Mouse (Mus musculus): ENCODE measurements at regions not wholly inside any gene's neighbourhood (a gene's known extent, or its start where the extent isn't known, plus 50 kb on each side); places are given as distances from the start of the nearest gene placed in this dataset.

DNA sequence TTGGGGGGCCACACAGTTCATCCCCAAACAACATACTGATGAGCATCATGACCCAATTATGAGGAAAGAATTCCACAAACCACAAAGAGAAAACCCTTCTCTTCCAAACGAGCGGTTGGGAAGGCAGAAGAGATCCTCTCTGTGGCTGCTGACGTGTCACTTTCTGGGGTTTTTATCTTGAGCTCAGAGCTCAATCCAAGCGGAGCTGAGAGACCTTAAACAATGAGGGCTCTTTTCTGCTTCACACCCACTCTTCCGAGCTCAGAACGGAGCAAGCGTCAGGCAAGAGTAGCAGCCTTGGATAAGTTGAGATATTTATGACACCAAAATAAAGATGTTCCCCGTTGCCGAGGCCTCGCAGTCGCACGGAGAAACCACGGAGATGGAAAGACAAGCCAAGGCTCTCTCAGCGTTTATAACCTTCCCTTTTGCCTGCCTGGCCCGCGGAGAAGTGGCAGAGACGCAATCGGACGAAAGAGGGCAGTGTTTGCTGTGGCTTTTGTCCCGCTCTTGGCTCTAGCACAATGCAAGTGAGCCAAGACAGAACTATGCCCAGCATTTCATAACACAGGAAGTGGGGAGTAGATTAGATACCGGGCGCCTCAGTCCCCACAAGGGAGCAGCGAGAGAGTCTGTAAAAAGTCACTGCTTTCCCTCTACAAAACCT, 100.7 kb downstream of the Chic2 start:
- intact Hi-C loops (cut with DNase I): loop anchor here (5.0 to 10.0 kb wide), 5 partner anchors 147 to 629 kb away; no protein-coding TSS in a partner anchor

DNA sequence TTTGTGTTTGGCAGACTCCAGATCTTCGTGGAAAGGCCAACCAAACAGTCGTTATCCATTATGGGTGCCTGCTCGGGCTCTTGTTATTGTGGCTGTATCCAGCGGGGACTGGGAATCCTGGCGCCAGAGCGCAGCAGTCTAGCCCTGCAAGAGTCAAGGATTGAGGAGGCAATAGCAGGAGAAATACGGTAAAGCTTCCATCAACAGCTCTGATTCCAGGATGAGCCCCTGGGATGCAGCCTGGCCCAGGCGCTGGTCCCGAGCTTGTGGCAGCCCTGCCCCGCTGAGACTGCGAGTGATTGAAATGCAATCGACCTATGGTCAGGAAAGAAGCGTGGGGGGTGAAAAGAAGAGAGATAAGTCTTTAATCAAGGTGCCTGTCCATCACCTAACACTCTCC, 103.1 kb downstream of the Chic2 start:
- intact Hi-C loops (cut with DNase I): loop anchor here (5.0 to 10.0 kb wide), 5 partner anchors 144 to 627 kb away; no protein-coding TSS in a partner anchor

DNA sequence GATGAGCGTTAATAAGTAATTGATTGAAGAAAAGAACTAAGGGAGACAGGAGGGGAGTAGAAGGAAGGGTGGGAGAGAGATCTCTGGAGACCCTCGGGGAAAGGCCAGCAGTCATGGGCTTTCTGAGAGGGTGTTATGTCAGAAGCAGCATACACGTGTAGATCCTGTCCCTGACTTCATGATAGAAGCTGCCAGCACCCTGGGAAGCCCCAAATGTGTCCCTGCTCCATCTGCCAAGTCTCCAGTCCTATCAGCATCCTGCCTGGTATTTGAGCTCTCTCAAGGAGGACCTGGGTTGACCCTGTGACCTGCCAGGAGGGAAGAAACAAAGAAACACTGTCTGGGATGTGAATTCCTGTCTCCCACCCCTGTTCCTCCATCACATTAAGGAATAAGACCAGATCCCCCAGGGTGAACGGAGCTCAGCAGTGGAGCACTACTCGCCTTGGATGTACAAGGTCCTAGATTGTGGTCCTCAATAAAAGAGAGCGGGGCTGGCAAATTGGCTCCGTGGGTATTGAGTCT, 107.1 kb downstream of the Chic2 start:
- intact Hi-C loops (cut with DNase I): no loop called here

DNA sequence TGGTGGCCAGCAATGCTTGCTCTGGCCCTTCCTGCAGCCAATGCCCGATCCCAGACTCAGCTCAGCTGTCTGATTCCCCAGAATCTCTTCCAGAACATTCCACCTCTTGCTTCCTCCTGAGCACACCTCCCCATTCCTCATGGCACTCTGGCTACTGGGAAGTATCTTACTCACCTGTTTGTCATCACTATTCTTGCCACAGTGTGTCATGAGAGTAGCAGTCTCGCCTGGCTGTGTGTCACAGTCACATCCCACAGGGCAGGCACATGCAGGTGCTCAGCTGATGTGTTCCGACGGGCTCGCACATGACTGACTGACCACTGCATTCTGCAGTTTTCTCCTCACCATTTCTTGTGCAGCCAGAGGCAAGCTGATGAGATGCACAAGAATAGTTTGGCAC, 108.5 kb downstream of the Chic2 start:
- intact Hi-C loops (cut with DNase I): no loop called here

DNA sequence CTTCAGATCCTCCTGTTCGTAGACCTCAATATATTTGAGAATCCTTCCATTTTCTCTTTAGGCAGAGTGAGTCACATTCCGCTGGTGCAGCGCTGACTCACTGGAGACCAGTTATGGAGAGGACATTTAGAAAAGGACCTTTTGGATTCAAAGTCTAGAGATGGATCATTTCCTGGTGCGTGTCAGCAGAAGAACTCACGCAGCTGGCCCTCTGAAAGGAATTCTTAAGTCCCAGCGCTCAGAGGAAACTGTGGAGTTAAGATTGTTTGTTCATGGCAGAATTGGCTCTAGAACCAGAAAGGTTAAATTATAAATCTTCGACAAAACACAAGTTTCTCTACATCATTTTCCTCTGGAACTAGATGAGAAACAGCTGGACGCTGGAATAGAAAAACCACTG, 108.9 kb downstream of the Chic2 start:
- intact Hi-C loops (cut with DNase I): no loop called here

DNA sequence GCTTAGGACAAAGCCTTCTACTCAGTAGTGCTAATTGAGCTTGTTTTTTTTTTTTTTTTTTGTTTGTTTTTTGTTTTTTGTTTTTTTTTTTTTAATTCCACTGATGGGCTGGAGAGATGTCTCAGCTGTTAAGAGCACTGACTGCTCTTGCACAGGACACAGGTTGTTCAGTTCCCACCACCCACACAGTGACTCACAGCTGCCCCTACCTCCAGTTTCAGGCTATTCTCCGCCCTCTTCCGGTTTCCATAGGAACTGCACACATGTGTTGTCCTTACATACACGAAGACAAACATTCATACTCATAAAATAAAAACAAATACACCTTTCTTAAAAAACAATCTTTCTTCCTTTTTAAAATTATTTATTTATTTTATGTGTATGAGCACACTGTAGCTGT, 111.3 kb downstream of the Chic2 start:
- intact Hi-C loops (cut with DNase I): no loop called here

DNA sequence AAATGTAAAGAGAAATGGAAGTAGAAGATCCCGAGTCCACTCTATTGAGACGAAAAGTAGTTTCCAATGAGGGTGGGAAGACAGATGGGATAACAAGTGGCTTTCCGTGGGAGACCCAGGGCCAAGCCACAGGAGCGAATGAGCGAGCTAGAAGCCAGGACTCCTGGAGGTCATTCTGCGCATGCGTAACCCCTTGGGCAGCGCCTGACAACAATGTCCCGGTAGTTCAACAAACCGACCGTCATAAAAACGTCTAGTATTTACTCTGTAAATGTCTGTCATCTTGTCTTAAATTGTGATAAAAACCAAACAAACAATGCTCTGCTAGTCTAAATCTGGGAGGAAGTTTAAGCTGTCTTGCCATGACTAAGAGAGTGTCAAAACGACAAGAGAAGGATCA, 112.4 kb downstream of the Chic2 start:
- intact Hi-C loops (cut with DNase I): no loop called here

DNA sequence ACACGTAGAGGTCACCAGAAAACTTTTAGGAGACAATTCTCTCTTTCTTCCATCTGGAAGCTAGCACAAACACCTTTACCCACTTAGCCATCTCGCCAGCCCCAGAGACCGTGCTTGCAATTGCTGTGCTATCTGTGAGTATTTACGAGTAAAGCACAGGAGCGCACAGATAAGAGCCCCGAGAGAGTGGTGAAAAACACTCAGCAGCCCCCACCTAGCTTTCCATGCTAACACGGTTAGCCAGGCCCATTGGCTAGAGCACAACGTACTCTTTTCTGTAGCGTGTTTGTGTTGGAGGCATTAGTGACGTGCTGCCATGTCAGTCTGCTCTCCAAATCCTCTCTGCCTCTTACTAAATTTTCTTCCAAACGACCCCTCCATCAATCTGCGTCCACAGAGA, 112.8 kb downstream of the Chic2 start:
- intact Hi-C loops (cut with DNase I): no loop called here

DNA sequence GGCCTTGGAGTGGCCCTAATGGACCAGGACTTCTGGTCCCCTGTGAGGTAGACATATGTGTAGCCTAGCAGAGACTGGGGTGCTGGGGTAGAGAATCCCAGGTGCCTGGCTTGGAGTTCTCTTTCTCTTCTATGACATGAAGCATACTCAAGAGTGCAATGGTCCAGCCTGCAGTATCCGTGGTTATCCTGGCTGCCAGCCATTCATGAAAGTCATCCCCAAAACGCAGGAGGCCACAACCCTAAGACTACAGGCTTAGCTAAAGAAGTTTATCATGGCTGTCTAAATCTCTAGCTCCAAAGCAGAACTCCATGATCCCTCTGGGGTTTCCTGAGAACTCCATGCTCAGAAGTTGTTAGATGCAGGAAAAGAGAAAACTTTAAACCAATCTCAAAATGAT, 117.0 kb downstream of the Chic2 start:
- intact Hi-C loops (cut with DNase I): no loop called here

DNA sequence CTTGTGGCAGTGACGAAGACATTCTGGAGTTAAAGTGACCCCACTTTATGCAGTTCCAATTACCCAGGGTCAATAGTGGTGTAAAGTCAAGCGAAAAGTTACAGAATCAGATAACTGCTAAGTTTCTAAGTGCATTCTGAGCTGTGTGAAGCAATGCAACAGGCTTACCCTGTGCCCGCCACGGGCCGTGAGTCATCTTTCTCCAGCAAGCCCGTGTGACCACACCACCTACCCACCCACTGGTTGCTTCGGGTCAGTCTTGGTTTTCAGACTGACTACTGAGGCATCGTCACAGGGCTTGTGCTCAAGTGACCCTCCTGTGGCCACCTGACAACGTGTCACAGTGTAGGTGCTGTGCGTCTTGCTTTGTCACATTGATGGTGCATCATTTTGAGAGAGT, 118.8 kb downstream of the Chic2 start:
- intact Hi-C loops (cut with DNase I): no loop called here

DNA sequence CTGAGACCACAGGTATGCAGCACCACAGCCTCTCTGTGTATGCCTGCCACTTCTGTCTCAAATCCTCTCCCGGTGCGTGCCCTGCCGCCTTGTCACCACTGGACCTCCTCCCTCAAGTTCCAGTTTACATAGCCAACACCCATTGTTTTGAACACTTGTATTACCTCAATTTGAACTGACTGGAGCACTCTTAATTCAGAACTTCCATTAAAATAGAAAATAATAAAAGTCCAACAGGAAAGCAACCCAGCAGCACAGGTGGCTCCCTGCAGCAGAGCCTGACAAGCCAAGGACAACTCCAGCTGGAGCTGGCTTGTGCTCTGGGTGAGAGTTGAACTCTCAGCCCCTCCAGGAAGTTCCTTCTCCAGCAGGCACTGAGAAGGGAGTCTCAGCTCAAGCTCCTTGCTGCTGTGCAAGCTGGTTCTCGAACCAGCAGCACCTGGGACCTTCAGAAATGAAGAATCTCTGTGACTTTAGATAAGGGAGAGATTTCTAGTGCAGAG, 120.5 kb downstream of the Chic2 start:
- intact Hi-C loops (cut with DNase I): no loop called here

DNA sequence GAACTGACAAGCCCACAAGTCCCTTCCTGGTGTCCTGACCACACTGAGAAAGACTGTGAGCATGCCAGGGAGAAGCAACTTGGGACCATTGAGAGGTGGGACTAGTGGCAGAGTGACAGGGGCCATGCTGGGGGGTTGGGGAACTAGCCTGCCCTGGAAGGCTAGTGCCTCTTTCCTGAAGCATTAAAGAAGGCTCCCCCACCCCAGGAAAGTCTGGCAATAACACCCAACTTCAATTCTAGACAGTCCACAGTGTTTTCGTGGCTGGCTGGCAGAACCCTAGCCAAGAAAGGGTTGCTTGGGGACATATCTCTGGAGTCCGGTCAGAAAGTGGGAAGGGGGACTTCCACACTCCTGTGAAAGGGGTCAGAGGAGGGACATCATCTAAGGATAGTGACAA, 121.2 kb downstream of the Chic2 start:
- intact Hi-C loops (cut with DNase I): no loop called here

DNA sequence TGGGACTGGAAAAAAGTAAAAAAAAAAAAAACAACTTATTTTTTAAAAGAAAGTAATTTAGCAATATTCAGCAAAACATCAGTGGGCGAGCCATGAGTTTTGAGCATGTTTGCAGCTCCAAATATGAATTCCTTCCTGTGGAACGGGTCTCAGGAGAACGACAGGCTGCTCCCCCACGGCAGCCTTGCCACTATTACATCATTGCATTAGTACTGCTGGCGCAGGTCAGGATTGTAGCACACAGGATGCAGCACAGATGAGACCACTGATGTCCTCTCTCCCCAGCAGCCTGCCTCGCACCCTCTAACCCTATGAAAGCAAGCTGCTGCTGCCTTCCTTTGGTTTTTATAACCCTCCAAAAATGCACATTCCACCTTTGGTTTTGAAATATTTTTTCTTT, 121.7 kb downstream of the Chic2 start:
- intact Hi-C loops (cut with DNase I): no loop called here

DNA sequence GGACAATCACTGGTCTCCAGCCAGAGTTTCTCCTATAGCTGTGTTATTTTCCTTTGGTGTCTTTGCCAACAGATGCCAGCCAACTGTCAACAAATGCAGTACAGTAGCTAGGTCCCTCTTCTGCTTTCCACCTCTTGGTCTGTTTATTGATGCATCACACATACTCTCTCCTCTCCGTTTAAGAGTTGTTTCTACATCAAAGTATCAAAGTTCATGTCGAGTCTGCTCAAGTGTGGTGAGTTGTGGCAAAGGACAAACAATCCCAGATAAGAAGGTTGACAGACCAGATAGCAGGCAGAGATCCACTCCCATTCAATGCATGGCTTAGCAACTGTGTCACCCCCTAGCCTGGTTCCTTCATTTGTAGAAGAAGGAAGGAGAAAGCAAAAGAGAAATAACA, 123.6 kb downstream of the Chic2 start:
- intact Hi-C loops (cut with DNase I): no loop called here

DNA sequence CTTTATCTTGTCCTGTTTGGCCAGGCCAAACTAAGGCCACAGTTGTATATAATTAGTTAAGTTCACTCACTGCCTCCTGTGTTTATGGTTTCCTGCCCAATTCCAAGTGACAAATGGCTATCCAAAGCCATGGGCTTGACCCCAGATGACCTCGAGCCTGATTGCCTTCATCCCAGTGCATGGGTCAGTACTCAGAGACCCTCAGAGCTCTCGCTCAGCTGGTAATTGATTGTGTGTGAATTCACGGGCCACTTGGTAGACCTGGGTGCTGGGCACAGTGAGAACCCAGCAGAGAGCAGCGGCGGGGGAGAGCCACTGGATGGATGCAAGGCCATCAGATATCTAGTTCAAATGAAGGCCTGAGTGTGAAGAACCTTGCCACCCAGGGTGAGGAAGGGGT, 124.1 kb downstream of the Chic2 start:
- intact Hi-C loops (cut with DNase I): no loop called here

DNA sequence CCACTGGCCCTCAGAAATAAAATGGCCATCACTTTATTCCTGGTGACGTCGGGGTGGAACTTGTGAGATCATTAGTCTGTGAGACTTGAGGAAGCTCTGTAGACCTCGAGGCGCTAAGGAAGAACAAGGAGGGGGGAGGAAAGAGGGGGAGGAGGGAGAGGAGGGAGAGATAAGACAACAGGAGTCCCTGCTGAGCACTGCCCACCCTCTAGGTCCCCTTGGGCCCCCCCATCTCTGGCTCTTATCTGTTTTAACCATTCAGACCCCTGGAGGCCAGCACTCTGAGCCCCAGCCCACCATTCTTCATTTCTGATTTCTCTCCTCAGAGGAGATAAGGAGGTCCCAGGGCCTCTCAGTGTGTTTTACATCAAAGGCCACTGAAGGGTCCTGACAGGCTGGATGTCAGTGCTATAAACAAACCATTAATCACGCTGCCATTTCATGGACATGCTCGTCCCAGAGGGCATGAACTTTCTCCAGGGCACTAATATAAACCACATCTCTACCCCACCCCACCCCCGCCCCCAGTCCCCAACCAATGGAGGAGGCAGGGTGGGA, 139.0 kb downstream of the Chic2 start:
- intact Hi-C loops (cut with DNase I): no loop called here

DNA sequence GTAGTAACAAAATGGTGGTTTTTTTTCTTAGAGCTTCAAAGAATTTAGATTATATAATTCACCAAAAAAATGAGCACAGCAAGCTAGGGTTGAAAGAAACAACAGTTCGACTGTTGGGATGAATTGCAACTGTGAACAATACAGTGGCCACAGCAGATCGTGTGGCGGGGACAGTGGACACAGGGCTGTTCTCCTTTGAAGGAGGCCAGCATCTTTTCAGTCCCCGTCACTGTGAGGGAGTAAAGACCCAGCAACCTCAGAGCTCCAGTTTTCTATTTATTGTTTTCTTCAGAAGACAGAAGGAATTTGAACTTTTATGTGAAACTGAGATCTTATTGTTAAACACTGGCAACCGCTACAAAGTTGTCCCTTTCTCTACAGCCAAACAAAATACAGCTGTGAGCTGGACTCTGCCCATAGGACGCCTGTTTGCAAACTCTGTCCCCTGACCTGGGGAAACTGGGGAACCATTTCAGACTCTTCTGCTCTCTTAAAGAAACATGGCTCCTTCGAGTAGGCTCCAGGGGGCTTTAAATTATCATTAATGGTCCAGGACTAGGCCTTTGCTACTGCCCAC, 139.6 kb downstream of the Chic2 start:
- intact Hi-C loops (cut with DNase I): no loop called here

DNA sequence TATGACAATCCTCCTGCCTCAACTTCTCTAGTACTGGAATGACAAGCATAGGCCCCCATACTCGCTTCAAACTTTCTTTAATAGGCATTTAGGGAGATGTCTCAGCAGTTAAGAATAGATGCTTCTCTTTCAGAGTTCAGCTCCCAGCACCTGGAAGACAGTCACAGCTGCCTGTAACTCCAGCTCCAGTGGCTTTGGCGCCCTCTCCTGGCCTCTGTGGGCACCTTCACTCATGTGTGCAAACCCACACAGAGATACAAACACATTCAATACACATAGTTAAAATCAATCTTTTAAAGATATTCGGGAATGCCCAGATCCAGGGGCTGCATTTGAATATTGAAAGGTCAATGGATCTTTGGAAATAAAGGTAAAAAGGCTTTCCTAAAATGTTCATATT, 140.2 kb downstream of the Chic2 start:
- intact Hi-C loops (cut with DNase I): no loop called here

DNA sequence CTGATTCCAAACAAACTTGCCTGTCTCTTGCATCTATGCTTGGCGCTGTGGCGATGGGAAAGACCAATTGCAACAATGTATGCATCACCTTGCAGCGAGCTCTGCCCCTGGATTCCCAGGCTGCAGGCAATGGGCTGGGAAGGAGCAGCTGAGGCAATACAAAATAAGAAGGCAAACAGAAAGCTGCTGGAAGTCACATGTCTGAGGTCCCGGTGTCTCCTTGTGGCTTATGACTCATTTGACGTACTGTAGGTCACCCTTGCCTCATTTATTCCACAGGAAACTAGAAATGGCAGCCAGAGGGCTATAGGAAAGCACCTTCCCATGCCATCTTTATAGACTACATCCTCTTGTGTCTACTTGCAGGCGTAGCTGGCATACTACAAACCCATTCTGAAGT, 140.9 kb downstream of the Chic2 start:
- intact Hi-C loops (cut with DNase I): no loop called here

DNA sequence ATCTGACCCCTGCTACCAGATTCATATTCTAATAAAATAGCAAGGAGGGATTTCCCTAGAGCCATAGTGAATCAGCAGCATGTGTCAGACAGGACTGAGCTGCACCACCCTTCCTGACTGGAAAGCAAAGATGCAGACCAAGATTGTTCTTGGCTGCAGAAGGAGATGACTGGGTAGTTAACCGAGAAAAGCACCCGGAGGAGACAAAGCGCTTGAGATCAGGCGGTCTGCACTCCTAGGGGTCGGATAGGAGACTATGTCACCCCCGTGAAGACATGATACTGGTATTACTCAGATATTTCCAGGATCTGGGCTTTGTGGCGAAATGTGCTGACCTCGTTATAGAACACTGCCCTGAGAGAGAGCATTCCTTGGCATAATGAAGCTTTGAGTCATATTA, 147.4 kb downstream of the Chic2 start:
- intact Hi-C loops (cut with DNase I): no loop called here

DNA sequence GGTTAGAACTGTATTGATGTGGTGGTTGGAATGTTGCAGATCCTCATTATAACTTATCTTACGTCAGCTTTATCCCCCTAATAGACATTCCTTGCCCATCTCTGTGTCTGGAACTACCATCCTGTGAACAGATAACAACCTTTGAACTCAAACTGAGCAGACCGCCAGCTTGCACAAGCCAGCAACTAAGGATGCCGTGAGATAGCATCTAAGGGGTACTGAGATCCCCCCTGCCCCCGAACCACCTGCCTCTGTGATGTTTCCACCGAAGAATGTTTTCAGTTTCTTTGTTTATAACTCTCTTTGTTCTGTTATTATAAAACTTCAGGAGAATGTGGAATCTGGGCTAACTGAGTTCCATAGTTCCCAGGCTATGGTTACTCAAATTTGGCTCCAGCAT, 151.3 kb downstream of the Chic2 start:
- intact Hi-C loops (cut with DNase I): no loop called here

DNA sequence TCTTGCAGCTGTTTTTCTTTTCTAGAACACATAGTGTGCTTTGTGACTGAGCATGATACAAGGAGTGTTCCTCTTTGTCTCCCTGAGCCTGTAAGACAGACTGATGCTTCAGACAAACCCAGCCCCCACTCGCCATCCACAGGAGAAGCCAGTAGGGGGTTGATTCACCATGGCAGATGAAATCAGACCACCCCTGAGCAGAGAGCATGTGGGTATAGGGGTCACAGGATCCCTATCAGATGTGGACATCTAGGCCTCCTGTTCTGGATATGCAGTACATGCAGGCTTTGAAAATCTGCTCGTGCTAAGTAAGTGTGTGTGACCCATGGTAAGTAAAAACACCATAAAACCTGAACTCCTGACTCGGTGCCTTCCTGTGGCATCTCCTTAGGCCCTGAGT, 153.0 kb downstream of the Chic2 start:
- intact Hi-C loops (cut with DNase I): no loop called here

DNA sequence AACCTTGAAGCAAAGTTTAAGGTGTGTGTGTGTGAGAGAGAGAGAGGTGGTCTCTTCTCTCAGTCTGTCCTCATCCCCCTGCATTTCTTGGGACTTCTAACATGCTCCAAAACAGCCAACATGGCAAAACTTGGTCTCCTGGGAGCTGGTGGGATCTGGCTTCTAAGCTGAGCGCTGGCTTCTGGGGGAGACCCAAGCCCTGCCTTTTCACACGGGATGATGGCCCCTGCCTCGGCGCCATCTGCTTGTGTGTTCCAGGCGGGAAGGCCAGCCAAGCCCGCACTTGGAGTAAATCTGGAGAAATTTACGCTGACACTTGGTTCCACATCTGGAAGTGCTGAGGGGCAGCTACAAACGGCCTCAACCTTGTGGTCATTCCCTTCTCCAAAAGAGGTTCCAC, 155.6 kb downstream of the Chic2 start:
- intact Hi-C loops (cut with DNase I): no loop called here
